Mouse (Mus musculus) testis, postnatal 10 days (tissue): ENCODE results near the gene Ptprj.

Experiments
- DNase-seq: peaks from one replicate; pipeline ENCODE4 v3.0.0; 2021; ENCODE audit warnings: low spot score

The Ptprj gene

GRCm38 (mm10) chr2:90559688-90560196 is 20.7 kb downstream of the Ptprj start:
- no peak for DNase-seq

GRCm38 (mm10) chr2:90559015-90559687 is 21.3 kb downstream of the Ptprj start:
- no peak for DNase-seq

DNA sequence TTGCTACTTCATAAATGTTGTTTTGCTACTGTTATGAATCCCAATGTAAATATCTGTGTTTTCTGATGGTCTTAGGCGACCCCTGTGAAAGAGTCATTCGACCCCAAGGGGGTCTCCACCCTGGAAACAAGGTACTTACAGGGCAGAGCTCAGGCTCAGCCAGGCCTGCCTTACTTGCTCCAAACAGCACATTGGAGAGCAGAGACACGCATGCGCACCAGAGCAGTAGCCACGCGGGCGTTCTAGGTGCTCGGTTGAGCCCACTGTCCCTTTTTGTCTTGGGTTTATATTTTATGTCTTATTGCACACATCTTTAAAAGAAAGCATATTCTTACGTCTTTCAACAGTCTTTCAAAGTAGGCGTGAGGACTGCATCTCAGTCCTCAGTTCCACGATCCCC is 22.1 kb downstream of the Ptprj start:
- DNase-seq = no peak

- DNase-seq = no peak
These were observed 22.5 kb downstream of the Ptprj start for GRCm38 (mm10) chr2:90557913-90558312.

GRCm38 (mm10) chr2:90555744-90556143 is 24.7 kb downstream of the Ptprj start:
- DNase-seq = no peak

DNA sequence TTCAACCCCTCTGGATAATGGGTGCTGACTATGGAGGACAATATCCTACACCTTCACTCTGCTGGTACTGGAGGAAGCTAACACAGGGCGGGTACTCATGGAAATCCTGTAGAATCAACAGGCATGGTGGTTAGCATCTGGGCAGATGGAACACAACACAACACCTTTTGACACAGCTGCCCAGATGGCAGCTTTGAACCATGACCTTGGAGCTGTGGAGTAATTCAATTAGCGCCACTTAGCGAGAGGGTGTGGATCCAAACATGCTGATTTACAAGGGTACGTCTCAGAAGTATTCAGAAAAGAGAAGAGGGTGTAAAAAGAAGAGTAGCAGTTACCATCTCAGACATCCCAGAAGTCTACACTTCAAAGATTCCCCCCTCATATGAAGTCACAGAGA is 25.6 kb downstream of the Ptprj start:
- no peak for DNase-seq

DNA sequence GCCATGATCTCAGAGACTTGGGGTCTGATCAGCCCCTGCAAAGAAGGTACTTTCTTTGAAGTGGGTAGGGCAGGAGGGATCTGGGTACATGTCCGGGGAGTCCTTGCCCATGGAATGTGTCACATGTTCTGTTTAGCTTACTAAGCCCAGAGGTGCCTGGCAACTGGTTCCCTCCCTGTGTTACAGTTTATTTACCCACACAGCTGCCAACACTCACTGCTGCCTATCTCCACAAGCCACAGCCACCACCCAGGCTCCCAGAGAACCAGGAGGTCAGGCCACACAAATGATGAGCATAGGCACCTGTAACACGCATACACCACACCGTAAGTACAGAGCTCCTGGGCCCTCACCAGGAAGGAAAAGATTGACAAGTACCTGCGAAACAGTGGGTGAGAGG is 26.6 kb downstream of the Ptprj start:
- DNase-seq = no peak

DNA sequence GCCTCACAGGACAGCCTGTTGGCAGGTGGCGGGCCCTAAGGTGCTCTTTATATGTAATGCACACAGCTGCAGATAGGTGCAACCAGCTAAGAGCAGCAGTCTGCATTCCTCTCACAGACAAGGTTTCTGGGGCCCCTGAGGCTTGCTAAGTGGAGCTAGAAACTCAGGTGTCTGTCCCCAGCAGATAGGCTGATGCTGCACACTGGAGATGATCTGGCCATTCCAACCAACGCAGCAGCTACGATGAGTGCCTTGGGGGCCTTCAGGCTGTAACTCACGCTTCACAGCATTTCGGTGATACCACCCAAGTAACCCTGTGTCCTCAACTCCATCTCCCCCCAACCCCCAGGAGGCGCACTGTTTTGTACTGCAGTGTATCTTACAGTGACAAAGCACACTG is 29.8 kb downstream of the Ptprj start:
- no peak for DNase-seq

- DNase-seq = no peak
These were observed 31.9 kb downstream of the Ptprj start for GRCm38 (mm10) chr2:90548541-90548940.

GRCm38 (mm10) chr2:90547144-90547609 is 33.3 kb downstream of the Ptprj start:
- DNase-seq = no peak

- no peak for DNase-seq
These were observed 35.2 kb downstream of the Ptprj start for GRCm38 (mm10) chr2:90545261-90545660.

DNA sequence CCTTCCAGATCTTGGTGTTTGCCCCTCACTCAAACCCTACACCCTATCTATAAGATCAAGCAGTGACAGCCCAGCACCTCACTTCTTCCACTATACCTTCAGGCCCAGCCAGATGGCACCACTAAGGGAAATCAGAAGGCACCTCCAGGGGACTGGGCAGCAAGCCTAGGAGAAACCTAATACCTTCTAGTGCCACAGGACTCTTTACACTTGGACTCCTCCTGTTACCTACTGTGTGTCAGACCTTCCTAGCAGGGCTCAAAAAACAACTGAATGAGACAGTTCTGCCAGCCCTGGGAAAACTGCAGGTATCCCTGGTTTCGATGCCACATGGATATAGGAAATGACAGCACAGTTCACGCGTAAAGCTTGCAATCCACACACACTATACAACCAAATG is 36.5 kb downstream of the Ptprj start:
- DNase-seq = no peak

- DNase-seq = no peak
These were observed 37.2 kb downstream of the Ptprj start for GRCm38 (mm10) chr2:90543106-90543702.

DNA sequence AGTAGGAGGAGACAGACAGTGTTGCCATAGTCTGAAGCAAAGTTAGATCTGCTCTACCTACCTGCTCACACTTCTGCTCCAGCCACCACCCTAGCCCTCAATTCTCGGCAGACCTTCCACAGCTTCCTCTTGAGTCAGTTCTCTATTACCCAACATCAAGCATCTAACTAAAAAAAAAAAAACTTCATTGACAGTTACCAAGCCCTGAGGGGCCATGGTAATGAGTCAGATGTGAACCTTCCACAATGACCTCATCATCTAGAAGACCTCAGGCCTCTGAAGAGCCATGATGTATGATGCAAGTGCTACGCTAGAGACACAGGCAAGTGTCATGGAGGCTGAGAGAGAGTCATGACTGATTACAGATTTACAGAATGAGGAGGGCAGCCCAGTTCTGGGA is 37.8 kb downstream of the Ptprj start:
- no peak for DNase-seq

DNA sequence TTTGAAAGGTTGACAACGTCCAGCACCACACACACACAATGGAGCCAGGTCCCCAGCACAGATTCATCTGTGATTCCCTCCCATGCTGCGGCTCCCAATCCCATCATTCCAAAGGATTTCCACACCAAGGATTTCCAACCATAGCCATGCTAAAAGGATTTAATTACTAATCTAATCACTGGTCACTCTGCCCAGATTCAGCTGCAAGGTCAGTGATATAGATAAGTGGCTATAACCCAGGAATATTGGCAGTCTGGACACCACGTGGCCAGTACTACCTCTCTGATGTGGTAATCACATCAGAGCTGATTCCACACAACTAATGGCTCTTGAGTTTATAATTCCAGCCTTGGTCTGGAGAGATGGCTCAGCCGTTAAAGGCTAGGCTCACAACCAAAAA is 41.2 kb downstream of the Ptprj start:
- DNase-seq = no peak

- no peak for DNase-seq
These were observed 43.2 kb downstream of the Ptprj start for GRCm38 (mm10) chr2:90537244-90537643.

DNA sequence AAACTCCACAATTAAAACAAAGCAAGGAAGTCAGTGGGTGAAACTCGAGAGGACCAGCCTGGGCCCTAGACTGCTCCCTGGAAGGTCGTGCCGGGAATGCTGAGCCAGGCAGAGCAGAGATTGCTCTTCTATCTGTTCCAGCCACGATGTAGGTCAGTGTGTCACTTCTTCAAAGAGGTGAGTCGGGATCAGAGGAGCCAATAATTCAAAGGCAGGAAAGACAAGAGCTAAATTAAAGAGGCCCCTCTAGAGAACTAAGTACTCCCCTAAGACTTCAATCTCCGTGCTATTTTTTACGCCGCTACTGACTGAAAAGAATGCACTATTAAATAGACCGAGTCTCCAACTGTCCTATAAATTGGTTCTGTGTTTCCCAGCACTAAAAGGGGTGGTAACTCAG is 43.9 kb downstream of the Ptprj start:
- DNase-seq = no peak

- DNase-seq = no peak
These were observed 45.7 kb downstream of the Ptprj start for GRCm38 (mm10) chr2:90534751-90535150.

DNA sequence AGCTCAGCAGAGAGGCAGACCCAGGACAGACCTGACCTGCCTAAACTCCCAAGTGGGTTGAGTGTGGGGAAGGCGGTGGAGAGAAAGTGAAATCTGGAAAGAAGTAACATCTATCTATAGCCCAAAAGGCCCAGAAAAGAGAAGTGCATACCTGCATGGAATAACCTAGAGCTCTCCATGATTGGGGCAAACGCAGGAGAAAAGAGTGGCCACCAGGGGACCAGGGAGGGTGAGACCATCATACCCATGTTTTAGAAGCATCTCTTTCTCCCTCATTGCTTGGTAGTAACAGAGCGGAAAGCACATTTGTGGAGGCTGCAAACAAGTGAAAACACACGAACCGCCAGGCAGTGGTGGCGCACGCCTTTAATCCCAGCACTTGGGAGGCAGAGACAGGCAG is 46.5 kb downstream of the Ptprj start:
- no peak for DNase-seq

GRCm38 (mm10) chr2:90532095-90532494 is 48.4 kb downstream of the Ptprj start:
- DNase-seq = no peak

DNA sequence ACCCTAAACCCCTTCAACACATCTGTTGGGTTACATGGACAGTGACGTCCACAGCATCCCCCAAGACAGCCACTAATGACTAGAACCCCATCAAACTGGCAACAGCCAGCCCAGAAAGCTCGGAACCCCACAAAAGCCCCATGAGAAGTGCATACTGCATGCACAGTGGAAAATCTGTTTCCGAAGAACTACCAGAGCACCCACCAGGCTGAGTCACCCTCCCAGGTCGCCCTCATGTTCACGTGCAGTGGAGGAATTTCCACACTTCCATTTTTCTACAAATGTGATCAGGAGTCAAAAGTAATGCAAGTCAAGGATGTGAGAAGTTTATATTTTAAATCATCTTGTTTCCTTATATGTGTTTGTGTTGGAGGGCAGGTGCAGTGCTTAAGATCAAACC is 52.3 kb downstream of the Ptprj start:
- no peak for DNase-seq

DNA sequence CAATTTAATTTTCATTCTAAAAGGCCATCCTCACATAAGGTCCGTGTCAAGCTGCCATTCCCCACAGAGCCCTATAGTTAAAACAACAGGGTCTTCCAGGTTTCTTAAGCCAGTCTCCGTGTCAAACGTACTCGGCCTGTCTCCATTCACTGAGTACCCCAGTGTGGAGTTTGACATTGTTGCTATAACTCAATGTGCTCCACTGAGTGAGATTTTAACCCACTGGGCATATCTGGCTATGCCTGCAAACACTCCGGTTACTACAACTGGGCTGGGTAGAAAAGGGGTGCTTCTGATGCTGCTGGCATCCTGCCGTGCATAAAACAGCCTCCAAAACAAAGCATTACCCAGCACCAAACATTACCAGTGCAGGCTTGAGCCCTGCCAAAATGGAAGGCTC is 53.5 kb downstream of the Ptprj start:
- no peak for DNase-seq

DNA sequence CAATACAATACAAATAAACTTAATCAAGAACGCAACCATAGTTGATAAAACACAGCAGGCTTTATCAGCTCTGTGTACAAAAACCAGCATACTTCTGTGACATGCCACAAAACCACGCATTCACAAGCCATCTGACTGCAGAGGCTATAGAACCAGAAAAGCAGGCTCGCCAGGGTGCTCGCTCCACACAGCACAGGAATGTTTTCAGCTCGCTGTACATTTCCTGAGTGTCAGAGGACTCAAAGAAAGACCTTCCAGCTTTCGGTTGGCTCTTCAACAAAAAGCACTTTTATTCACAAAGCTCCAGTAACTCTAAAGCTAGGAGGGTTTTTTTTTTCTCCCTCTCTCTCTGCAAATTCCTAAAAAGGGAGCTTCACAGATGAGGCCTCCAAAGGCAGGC is 53.9 kb downstream of the Ptprj start:
- DNase-seq = no peak

- DNase-seq = no peak
These were observed 54.6 kb downstream of the Ptprj start for GRCm38 (mm10) chr2:90525807-90526206.
